Mouse (Mus musculus) ovary, postnatal 14 days (tissue): ENCODE results near the gene Rassf6.

Experiments
- DNase-seq: peaks from one replicate; pipeline ENCODE4 v3.0.0; 2022; ENCODE audit warnings: low spot score

Gene Rassf6

DNA sequence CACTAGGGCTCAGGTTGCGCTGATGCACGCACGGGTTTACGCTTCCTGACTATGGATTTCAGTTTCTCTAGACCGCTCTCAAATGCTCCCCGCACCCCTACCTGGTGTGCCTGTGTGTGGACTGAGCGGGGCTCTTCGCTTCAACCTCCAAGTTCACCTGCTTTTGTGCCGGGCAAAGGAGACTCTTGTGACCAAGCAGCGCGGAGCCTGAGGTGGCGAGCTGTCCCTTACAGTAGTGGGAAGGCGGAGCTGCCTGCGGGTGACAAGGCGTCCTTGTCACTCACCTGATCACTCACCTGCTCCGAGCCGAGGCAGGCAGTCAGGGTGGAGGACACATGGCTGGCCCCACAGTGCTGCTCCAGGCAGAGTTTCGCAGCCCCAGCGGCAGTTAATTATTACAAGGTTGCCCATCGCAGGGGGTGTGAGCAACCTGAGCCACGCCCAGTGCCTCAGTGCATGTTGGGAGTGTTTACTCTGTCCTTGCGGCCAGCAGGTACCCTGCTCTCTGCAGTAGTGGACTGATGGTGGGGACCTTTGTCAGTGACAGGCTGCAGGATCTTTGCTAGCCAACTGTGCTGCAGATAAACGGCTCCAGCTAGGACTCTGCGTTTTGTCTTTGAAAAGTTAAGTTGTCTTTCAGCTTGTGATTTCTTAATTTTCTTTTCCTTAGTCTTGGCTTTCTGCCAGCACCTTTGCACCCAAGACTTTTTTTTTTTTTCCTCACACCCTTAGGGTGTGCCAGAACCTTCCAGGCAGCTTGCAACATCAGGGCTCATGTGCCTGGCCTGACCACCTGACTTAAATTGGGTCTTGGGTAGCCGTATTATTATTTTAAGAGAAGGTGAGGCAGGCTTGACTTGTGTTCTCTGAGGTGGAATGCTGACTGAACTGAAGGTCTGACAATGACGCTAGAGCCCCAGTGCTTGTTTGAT, at the start of gene Rassf6:
Rassf6 (minus strand) TSS at position 372 of the 932 bp plus-strand sequence.
- DNase-seq: peak; percentile 11

DNA sequence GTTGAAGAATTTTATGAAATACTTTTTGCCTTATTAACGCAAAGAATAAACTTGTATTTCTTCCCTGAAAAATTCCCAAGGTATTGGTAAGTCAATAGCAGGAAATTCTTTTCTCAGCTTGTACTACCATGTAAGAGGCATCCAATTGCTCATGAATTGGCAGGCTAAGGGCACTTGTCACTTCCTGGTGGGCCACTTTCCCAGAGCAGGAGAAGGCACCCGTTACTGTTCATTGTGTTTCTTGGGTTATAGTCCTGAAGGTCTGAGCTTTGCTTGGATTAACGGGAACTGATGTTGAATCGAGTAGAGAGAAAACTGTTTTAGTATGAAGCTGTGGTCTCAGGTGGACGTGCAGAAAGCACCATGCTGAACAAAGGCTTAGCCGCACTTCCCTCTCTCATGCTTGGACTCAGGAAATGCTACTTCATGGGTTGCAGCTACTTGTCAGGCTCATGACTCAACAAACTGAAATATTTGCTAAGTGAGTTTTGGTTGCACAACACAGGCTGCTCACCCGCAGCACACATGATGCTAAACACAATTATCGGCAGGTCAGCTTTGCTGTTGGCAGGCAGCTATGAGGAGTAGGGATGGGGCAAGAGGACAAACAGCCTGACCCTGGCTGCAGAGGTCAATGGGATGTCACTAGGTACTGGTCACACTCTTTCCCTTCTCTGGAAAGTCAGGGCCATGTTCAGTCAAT, 49.1 kb upstream of the Rassf6 start:
- no peak for DNase-seq

DNA sequence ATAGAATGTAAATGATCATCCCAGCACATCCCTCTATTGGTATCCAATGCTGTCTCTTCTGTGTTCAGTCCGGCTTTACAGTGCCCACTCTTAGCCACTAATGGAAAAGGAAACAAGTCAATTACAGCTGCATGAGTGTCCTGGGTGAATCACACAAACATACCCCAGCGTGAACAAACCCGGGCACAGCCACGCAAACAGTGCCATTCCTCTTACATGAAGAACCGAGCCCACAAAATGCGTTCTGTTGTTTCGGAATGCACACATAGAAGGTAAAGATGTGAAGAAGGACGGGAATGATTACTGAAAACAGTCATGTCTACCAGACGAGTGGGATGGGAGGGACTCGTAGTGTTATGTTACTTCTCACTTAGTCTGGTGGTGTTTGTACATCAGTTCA, 47.5 kb upstream of the Rassf6 start:
- no peak for DNase-seq

DNA sequence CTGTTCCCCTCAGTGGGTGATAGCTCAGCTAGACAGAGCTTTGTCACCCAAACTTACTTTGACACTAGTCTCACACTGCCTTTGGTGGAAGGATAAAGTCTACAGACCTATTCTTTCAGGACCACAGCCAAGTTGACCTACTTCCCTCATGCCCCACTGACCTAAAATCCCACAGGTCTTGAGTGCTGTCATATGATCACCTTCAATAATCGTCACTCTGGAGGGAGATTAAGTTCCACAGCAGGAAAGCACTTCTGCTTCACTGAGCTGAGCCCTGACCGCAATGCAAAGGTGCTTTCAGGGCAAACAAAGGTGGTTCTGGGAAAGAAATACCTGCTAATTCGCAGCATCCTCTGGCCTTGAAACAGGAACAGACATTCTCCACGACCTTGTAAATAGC, 44.5 kb upstream of the Rassf6 start:
- DNase-seq: no peak

DNA sequence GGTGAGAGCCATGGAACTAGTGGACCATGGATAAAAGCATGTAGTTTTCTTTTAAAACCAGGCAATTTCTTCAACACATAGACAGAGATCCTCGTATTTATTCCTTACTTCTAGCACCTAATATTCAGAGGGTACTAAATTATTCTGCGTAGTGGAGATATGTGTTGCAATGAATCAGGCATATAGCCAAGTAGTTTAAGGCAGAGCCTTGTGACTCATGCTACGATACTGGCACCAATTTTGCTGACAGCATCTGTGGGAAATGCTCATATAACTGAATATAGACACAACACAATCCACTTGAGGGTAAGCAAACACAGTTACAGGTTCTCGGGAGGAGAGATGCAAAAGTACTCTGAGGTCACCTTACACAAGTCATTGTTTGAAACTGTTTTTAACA, 41.4 kb upstream of the Rassf6 start:
- no peak for DNase-seq

DNA sequence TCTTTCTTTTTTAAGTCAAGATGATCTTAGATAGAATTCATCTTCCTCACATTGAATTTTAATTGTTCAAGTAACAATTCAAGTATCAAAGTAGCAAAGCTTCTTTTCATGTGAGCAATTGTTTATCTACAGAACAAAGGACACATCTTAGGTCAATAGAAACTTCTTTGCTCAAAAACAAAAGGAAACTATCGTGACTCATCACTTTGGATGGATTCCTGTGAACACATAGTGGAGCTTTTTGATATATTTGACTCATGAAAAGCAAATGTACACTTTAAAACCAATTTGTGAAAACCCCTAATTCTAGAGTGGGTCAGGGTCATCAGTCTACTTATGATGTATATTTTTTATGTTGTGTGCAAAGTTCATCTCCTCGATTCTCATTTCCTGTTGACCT, 37.1 kb upstream of the Rassf6 start:
- no peak for DNase-seq

DNA sequence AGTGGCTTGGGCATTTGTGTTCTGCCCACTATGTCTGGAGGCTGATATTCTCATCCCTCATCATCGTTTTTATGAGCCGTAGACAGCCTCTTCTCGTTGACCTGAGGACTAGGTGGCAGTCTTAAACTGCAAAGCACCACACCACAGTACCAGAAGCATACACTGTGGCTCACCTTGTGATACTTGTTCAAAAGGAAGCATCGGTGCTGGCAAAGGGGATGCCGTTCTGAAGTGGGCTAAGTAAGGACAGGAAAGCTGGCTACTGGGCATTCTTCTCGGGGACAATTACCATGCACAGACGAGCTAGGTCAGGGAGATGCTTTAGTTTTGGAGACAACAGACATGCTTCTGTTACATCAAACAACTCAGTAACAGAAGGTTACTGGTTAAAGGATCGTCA, 21.4 kb upstream of the Rassf6 start:
- no peak for DNase-seq

DNA sequence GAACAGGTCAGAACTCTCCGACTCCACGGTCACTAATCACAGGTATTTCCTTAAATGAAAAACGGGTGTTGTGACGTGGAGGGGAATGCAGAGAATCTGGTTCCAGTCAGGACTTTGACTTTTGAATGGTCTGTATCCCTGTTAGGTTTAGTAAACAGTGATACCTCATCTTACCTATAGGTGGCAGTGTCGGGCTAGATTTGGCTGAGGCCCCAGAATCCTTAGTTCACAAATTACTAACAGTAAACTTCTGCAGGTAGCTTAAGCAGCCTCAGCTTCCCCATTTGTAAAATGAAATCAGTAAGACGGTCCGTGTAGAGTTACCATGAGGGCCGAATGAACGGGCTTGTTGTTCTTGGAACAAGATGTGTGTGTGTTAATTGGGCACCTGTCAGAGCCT, 21.0 kb upstream of the Rassf6 start:
- peak; percentile 69 for DNase-seq

DNA sequence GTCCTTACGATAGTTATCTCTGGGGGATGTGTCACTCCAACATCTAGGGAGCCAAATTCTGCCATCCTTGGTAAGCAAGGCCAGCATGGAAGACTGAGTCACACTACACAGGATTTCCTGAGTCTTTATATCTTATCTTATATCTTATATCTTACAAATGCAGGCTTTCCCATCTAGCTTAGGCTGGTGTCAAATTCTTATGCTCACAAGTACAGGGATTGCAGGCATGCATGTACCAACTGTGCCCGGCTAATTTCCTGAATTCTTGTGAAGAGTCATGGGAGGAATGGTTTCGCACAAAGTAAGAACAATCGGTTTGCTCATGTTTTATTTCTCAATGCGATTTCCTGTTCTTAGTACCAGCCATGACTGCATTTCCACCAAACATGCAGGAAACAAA, 20.0 kb upstream of the Rassf6 start:
- DNase-seq: no peak

- DNase-seq: no peak
Measured at GRCm38 (mm10) chr5:90656681-90657080, 16.2 kb upstream of the Rassf6 start.

- DNase-seq: no peak
Measured at GRCm38 (mm10) chr5:90655891-90656290, 15.4 kb upstream of the Rassf6 start.

GRCm38 (mm10) chr5:90654798-90655197, 14.3 kb upstream of the Rassf6 start:
- no peak for DNase-seq

DNA sequence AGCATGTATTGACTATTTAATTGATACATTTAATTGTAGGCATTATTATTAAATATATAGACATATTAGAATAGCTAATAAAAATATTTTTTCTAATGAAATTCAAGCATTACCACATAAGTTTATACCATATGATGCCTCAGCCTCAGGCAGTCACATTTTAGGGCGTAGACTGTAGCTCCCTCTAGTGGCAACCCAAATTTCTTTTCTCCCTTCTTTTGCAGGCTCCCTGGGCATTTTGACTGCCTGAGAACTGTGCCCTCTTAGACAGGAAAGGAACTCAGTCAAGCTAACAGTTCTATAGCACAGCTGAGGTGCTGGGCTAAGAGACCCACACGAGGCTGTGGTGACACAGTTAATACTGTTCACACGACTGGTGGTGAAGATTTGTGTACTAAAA, 12.3 kb upstream of the Rassf6 start:
- peak; percentile 52 for DNase-seq

GRCm38 (mm10) chr5:90650466-90651150, 10.2 kb upstream of the Rassf6 start:
- DNase-seq: no peak

GRCm38 (mm10) chr5:90647473-90647872, 7.0 kb upstream of the Rassf6 start:
- DNase-seq: no peak

GRCm38 (mm10) chr5:90646398-90646797, 5.9 kb upstream of the Rassf6 start:
- DNase-seq: no peak

DNA sequence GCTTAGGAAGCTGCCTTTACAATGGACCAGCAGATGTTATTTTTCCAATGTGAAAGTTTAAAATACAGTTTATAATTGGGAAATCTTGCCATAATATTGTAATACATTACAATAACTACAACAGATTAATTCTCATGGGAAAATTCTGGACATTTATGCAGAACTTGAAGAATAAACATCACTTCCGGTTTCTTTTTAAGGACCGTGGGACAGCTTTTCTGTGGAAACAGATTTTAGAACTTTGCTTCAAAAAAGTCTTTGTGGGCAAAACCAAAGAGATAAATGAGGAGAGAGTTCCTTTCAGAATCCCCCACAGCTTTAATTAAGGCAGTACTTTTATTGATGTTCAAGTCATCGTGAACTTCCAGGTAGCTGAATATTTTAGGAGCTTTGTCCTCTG, 5.1 kb upstream of the Rassf6 start:
- no peak for DNase-seq

- no peak for DNase-seq
Measured at GRCm38 (mm10) chr5:90641218-90641610, 757 bp upstream of the Rassf6 start.

- no peak for DNase-seq
Measured at GRCm38 (mm10) chr5:90634885-90635284, 5.6 kb downstream of the Rassf6 start.

GRCm38 (mm10) chr5:90628530-90628929, 11.9 kb downstream of the Rassf6 start:
- no peak for DNase-seq

GRCm38 (mm10) chr5:90628011-90628410, 12.4 kb downstream of the Rassf6 start:
- no peak for DNase-seq

- no peak for DNase-seq
Measured at GRCm38 (mm10) chr5:90627423-90627822, 13.0 kb downstream of the Rassf6 start.
